Mouse (Mus musculus): ENCODE data around the gene Flrt3.

Flrt3 gene

DNA sequence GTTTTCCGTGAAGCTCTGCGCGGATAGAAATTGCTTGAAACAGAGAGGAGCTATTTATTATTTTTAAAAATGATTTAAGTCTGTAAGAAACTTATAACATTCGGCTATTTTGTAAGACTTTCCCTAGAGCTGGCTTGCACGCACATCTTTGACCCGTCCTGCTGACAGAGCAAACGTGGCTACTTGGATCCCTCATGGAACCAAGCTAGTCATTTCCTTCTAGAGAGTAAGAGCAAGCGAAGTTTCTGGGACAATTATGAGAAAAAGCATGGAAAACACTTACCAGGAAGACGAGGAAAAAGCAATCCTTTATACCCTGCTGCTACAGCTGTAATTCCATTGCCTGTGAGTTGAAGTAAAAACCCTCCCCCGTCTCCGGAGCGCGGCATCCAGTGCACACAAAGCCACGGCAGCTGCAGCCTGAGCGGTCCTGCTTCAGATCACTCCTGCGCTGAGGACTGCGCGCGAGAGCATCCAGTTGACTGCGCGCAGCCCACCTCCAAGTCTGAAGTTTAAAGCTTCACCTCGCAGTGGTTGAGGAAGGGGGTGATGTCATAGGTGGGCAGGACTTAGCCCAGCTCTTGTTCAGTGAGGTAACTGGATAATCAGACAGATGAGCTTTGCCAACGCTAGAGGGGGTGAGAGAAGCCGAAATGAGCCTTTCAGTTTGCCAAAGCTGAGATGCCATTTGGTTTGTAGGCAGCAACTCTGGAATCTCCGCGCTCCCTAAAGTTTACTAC is at the start of gene Flrt3:
TSS of gene Flrt3 (minus strand) at position 507 of the 740 bp plus-strand sequence.
- in situ Hi-C loops (cut with MboI; ENCODE audit: unreplicated experiment in 2 of 2) = no loop called here

DNA sequence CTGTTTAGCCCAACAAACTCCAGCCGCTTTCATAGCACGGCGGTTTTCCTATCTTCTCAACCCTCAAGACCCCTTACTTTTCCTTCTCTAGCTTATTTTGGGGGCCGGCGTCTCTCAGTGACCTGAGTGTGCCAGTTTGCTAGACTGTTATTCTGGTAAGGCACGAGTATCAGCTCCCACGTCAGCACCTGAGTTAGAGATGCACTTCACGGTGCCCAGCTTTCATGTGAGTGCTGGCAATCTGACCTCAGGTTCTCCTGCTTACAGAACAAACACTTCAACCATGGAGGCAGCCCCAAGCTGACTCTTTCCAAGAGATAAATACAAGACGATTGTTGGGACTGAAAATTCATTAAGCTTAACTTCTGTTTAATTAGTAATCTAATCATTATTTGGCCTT is 46.1 kb upstream of the Flrt3 start:
- in situ Hi-C loops (cut with MboI; ENCODE audit: unreplicated experiment in 2 of 2) = no loop called here

DNA sequence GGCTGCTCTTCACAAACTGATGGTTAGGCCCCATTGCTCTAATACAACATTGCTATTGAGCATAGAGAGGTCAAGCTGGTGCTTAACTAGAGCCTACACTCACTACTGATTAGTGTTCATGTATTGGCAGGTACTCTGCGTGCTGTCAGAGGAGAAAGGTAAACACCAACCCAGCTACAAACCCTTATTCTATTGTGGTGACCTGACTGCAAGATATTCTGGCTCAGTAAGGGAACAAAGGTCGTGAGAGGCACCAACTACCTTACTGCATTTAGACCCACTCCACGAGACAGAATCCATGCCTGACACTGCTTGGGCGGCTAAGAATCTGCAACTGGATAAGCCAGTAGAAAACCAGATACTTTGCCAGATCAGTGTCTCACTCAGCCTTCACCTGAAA is 44.6 kb upstream of the Flrt3 start:
- in situ Hi-C loops (cut with MboI; ENCODE audit: unreplicated experiment in 2 of 2) = no loop called here

DNA sequence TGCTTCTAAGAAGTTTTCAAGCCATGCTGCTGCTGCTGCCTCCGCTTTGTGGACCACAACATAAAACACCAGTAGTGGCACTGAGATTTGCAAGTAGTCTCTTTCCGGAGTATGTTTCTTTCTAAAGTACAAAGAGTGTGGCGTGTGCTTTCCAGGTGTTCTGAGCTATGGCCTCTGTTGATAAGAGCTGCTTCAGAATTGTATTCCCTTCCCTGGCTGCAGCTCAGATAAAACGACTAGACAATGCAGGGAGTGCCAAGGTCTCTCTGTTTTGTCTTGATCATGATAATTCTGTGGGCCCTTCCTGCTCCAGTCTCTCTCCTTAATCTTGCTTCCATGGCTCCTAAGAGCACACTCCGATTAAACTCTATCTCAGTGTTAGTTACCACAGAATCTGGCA is 36.3 kb upstream of the Flrt3 start:
- in situ Hi-C loops (cut with MboI; ENCODE audit: unreplicated experiment in 2 of 2) = no loop called here

DNA sequence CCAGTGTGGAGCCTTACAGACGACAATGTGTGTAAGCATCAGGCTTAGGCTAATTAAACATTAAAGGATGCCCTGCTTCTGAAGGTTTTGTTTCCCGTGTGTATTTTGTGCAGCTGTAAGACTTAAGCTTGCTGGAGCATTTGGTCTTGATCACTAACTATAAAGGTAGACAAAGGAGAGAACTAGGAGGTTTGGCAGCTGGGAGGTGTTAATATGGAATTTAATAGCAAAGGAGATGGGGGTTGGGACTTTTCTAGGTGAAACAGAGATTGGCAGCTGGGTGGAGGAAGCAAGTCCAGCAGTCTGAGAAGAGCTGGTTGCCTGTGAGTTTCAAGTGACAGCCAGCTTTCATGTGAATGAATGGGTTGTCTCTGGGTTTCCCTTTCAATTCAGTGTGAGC is 34.0 kb upstream of the Flrt3 start:
- in situ Hi-C loops (cut with MboI; ENCODE audit: unreplicated experiment in 2 of 2) = no loop called here

DNA sequence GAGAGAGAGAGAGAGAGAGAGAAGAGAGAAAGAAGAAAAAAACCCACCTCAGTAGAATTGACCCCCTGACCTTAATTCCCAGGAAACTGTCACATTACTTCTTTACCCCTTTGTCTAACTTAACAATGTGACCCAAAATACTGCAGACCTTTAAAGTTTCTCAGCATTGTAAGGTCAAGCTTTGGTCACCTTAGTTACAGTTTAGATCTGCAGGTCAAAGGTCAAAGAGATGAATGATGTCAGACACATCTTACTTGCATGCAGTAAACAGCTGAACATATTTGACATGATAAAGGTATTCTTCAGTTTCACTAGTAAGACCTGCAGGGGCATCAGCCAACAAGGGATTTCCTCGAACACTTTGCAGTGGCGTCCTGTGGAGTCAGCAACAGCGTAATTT is 32.9 kb upstream of the Flrt3 start:
- in situ Hi-C loops (cut with MboI; ENCODE audit: unreplicated experiment in 2 of 2) = no loop called here

DNA sequence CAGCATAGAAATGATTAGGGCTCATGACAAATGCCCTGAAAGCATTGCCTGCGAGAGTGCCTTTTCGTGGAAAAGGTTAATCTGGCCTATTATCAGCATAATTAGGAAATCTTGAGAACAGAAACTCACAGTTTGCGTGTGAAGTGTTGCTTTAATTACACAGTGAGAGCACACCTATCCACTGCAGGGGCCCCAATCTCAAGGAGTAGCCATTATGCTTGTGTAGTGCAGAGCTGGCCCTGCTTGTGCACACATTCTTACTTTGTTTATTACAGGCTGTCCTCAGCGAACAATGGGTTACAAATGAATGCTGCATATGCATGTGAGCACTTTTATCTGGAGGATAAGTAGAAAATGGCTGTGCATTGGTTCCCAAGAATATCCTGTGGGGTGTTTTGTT is 32.1 kb upstream of the Flrt3 start:
- in situ Hi-C loops (cut with MboI; ENCODE audit: unreplicated experiment in 2 of 2) = no loop called here

DNA sequence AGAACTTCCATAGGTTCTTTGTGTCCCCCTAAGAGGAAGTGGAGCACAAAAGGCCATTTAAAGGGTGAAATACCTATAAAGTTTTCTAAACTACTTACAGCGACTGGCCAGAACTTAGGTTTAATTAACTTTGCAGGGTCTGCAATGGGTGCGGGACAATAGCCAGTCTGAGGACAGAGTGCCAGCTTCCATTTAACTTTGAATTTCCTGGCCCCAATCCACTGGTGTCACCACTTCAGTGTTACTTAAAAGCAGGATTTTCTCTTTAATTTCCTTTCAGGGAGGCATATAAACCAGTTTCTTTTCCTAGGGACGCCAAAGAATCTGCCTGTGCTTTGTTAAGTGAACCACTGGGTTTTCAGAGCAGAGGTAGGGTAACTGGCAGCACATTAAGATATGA is 27.3 kb upstream of the Flrt3 start:
- in situ Hi-C loops (cut with MboI; ENCODE audit: unreplicated experiment in 2 of 2) = no loop called here

DNA sequence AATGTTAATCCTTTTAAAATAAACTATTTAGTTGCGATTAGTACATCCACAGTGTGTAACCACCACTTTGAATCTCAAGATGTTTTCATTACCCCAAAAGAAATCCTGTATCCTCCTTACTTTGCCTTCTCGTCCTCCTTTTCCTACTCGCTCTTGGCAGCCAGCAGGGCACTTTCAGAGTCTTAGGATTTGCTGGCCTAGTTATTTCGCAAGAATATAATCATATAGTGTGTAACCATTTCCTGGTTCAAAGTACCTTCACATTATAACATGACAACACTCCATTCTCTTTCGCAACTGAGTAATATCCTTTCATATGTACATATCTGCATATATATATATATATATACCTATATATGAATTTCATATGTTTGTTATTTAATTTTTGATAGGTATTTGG is 22.6 kb upstream of the Flrt3 start:
- in situ Hi-C loops (cut with MboI; ENCODE audit: unreplicated experiment in 2 of 2) = no loop called here

DNA sequence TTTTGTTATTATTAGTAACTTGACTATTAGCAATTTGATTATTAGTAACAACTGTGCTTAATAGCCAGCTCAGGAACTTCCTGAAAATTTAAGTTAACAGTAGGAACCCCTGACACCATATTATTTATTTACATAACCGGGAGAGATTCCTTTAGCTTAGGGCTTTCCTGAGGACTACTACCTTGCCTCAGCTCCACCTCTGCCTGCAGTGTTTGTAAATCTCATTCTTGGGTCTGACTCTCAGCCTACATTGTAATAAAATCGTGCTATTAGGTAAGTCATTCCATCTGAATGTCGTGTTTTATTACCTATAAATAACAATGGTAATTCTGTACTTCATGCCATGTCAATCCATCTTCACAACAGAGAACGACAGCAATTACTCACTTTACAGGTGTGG is 21.2 kb upstream of the Flrt3 start:
- in situ Hi-C loops (cut with MboI; ENCODE audit: unreplicated experiment in 2 of 2) = no loop called here

DNA sequence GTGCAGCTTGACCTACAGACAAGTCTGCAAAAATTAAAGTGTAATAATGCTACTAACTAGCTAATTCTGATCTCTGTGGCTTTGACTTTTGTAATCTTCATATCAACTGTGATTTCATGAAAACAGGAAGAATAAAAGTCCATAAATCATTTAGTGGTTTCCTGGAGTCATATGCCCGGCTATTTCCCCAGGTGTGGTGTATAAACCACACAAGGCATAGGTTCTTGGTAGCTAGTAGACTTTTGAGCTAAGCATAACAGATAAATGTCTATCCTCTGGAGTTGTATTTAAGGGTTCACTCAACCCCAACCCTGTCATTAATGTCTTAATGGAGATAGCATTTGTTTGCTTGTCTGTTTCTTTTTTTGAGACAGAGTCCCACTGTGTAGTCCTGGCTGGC is 20.1 kb upstream of the Flrt3 start:
- in situ Hi-C loops (cut with MboI; ENCODE audit: unreplicated experiment in 2 of 2) = no loop called here

DNA sequence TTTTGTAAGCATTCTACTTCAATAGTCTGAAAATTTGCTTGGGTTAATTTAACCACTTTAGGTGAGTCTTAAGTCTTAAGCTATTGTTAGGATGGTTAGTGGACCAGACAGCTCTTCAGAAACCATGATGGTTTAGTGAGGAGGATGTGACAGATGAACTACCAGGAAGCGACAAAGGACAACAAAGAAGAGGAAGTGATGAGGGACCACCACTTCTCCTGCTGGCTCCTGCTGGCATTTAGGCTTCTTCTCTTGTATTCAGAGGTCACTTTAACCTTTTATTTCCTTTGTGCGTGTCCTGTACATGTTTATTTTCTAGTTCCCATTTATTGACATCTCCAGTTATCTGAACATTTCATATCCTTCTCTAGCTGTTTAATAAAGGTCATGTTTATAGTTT is 19.6 kb upstream of the Flrt3 start:
- in situ Hi-C loops (cut with MboI; ENCODE audit: unreplicated experiment in 2 of 2) = no loop called here

DNA sequence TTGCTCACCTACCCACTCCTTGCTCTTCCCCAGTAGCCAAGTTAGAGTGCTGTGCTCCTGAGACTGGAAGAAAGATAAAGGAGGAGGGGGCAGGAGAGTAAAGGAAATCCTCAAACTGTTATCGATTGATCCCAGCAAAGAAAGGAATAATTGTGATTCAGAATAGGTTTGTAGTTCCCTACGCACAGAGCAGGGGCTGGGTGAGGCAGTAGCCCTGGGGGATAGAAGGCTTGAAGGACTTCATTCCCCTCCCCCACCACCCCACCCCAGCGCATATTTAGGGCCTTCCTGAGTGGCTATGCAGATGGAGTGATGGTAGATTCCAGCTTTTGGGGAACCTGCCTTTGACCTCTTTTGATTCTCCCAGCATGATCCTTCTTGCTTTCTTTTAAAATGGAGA is 5.5 kb upstream of the Flrt3 start:
- in situ Hi-C loops (cut with MboI; ENCODE audit: unreplicated experiment in 2 of 2) = no loop called here

DNA sequence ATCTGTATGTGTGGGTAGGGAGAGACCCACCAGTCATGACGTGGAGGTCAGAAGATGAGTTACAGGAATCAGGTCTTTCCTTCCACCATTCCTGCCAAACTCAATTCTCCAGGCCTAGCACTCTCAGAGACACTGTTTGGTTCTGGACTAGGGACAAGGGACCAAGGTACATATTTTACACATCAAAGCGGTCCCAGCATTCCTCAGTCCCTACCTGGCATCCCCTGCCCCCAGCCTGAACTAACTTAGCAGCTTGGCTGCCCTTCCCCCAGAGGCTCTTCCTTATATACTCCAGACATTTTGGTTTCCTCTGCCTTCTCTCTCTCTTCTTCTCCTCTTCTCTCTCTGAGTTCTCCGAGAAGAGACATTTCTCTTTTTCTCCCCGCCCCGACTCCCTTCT is 2.2 kb upstream of the Flrt3 start:
- in situ Hi-C loops (cut with MboI; ENCODE audit: unreplicated experiment in 2 of 2) = no loop called here

DNA sequence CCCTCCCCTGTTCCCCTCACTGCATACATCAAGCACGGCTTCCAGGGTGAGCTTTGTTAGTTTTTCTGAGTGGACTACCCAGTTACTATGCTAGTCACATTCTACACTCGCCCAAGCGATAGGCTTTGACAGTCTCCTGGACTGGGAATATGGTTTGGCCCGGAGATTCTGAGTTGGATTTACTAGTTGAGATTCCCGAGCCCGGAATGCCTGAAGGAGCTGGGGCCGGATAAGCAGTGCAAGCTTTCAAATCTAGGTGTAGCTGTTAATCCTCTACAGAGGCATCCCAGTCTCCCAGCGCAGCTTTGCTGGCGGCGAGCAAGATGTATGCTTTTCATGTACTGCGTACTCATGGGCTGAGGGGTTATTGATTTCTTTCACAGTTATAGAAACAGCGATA is 812 bp downstream of the Flrt3 start:
- in situ Hi-C loops (cut with MboI; ENCODE audit: unreplicated experiment in 2 of 2) = no loop called here

DNA sequence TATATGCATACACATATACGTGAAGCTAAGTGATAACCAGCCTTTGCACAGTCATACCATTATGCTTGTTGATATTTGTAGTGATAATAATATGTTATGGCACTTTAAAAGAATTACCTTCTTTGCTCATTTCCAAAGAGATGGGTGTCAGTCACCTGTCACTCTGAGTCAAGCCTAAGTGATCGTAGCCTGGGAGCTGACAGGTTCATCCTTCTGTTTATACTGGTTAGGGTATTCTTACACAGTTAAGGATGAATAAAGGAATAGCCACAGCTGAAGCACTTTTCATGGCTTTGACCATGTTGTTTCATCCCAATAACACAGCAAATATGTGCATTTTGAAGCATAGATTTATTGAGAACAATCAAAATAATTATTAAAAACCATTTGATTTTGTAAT is 1.5 kb downstream of the Flrt3 start:
- in situ Hi-C loops (cut with MboI; ENCODE audit: unreplicated experiment in 2 of 2) = no loop called here

DNA sequence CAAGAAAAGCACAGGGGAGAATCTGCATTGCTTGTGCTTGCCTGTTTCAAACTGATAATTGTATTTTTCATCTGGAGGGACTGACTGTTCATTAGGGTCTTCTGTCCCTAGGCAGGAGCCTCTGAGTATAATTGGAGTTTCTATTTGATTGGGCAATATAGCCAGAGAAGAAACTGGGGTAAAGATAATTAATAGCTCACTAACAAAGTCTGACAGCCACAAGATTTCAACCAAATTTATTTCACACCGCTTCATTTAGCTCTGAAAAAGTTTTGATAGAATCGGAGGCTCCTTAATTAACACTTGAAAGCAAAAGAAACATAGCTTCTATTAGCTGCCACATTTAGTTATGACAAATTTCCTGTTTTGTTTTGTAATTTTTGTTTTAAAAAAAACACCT is 2.2 kb downstream of the Flrt3 start:
- in situ Hi-C loops (cut with MboI; ENCODE audit: unreplicated experiment in 2 of 2) = no loop called here

DNA sequence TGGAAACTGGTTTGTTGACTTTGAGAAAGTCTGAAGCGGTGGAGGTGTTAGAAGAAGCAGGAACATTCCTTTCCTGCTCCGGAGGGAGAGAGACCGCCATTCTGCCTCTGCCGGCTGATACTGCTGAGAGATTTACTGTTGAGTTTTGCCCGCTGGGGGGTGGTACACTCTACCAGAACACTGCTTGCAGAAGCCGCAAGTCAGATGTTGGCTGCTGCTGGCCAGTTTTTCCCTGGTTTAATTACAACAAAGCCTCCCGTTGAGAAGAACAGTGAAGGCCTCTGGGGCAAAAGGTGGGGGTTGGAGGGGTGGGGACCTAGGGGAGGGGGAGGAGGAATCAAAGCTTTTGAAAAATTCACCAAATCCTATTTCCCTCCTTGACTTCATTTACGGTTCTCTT is 3.0 kb downstream of the Flrt3 start:
- in situ Hi-C loops (cut with MboI; ENCODE audit: unreplicated experiment in 2 of 2) = no loop called here

DNA sequence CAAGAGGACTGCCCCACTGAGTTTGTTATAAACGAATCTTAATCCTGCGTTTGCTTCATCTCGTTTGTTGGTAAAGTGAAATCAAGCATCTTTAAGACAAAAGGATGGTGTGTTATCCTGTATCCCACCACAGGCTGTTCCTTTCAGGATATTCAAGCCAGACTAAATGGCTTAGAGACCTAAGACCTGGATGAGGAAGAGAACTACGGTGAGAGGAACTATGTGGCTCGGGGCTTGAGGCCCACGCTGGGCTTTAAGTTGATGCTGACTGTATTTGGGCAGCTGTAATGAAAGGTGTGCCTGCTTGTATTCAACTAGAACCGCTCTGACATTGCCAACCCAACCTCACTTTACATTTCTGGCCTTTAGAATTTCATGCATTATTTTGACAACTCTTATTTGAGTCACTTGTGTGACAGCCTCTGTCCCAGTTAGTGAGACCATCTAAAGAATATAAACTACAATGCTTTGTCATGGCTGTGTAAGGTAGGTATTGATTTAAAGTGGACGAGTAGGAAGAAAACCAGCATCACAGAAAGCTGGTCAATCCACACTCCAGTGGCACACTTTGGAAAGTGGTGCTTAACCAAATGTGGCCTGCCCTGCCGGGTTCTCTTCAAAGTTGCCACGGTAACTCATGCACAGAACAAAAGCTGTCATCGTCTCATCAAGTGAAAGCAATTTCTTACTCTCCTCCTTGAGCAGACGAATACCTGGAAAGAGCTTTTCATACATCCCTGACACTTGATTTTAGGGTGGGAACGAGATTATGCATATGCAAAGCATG is 3.8 kb downstream of the Flrt3 start:
- in situ Hi-C loops (cut with MboI; ENCODE audit: unreplicated experiment in 2 of 2) = no loop called here

DNA sequence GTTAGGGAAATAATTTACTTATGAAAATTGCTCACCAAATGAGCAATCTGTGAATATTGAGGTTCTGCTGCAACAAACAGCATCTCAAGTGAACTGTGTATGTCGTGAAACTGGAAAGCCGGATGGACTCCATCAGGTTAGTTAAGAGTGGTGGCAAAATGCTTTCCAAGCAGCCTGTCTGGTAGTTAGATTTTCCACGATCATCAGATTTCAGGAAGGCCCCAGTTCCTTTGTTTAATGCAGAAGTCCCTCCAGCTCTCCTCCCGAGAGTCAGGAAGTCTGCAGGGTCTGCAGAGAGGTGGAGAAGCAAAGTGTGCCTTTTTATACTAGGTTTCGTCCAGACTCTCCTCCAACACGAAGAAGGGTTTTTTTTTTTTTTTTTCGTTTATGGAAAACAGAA is 4.4 kb downstream of the Flrt3 start:
- in situ Hi-C loops (cut with MboI; ENCODE audit: unreplicated experiment in 2 of 2) = no loop called here

DNA sequence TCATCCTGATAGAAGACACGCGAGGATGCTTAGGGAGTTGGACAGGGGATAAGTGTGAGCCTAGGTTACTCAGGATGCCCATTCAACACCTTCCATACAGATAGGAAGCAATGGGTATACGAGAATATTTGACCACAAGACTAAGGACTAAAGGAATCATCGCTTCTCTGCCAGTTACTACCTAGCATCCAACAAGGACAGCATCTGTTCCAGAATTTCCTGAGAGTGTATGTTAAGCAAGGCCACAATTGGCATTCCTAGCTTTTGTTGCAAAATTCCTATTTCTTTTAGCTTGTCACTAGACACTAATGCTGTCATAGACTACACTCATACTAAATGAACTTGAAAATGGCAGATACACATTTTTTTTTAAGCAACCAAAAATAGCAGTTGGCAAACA is 6.9 kb downstream of the Flrt3 start:
- in situ Hi-C loops (cut with MboI; ENCODE audit: unreplicated experiment in 2 of 2) = no loop called here

DNA sequence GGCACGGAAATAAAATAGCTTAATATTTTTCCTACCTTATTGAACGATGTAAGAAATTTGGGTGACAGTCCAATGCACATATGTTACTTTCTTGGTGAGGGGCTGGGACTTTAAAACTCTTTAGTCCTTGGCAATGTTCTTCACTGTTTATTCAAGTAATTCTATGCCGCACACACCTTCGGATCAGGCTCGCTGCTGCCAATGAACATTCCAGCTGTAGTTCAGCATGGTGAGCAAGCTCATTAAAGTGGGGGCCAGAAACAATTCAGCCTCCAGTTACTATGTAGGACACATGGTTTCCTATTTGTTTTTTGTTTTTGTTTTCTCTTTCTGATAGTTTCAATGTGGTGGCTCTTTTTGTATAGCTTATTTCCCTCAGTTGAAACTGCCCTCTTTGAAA is 8.6 kb downstream of the Flrt3 start:
- in situ Hi-C loops (cut with MboI; ENCODE audit: unreplicated experiment in 2 of 2) = no loop called here

Measured in v-Abl transformed pro-B cells (cell line).